Mouse (Mus musculus): ENCODE results near the gene Rps6ka2.
"Not testable (repeated sequence)": the region's sequence is repeated elsewhere in the genome, so short reads cannot be mapped to it uniquely, and the experiment has no call there.

The Rps6ka2 gene

DNA sequence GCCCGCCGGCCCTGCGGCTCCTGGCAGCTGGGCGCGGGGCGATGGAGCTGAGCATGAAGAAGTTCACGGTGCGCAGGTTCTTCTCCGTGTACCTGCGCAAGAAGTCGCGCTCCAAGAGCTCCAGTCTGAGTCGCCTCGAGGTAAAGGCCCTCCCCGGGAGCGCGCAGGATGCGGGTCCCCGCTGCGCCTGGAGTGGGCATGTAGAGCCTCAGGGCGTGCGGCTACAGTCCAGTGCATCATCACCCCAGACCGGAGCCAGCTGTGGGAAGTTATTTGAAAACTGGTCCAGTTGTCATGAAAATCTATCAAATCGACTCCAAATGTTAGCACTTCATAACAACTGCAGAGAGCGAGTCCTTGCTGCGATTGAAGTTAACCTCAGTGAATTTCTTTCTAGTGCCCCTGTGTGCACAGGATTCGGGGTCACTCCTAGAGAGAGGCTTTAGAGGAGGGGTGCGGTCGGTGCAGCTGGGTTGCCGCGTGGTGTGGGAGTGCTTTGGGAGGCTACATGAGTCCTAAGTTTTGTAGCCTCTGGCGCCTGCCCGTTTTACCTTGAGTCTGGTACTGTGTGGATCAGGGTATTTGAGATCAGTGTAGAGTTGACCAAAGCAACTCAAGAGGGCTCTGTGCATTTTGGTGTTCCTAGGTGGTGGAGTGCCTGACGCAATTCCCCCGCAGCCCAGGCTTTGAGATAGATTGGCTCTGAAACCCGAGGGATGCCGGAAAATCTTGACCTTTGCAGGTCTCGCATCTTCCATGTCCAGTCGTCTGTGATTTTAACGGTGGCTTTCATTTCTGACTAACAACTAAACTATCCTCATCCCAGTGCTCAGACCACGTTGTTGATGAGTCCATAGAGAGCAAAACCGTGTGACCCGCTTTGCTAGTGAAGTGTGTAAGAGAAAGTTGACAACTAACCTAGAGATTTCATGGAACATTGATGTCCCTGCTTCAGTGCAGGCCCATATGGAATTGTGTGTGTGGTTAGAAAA, 685 bp downstream of the Rps6ka2 start:
- DNase-seq (ENCODE audit: low read depth, low spot score), result no peak

DNA sequence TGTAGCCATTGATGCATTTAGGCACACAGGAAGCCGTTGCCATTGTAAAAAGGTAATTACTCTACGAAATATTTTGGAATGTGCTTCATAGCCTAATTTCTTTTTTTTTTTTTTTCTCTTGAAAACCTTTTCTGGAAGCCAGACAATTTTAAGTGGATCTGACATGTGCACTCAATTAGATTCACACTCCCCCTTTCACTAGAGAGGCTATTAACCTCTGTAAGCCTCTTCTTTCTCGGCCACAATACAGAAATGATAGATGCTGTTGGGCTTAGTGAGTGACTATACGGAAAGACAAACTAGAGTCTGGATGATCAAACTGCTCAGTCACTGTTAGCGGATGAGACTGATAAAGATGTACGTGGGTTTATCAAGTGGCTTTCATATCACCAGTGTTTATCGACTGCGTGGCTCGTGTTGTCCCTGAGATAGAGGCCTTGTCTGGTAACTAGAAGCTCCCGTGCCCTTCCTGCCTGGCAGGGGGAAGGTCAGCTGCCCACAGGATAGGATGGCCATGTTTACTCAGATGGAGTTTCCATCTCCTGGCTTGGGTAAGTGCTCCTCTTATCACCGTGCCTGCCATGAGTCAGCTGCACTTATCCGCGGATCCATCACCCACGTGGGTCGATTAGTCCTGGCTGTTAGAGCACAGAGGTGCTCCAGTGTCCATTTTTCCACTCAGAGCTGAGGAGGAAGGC, 3.6 kb downstream of the Rps6ka2 start:
- no peak for DNase-seq (ENCODE audit: low read depth, low spot score)

GRCm38 (mm10) chr17:7175293-7175692, 5.4 kb downstream of the Rps6ka2 start:
- no peak for DNase-seq (ENCODE audit: low read depth, low spot score)

- no peak for DNase-seq (ENCODE audit: low read depth, low spot score)
Measured at GRCm38 (mm10) chr17:7176394-7176793, 6.5 kb downstream of the Rps6ka2 start.

GRCm38 (mm10) chr17:7178196-7178595, 8.3 kb downstream of the Rps6ka2 start:
- DNase-seq (ENCODE audit: low read depth, low spot score), result no peak

GRCm38 (mm10) chr17:7182187-7182586, 12.3 kb downstream of the Rps6ka2 start:
- no peak for DNase-seq (ENCODE audit: low read depth, low spot score)

DNA sequence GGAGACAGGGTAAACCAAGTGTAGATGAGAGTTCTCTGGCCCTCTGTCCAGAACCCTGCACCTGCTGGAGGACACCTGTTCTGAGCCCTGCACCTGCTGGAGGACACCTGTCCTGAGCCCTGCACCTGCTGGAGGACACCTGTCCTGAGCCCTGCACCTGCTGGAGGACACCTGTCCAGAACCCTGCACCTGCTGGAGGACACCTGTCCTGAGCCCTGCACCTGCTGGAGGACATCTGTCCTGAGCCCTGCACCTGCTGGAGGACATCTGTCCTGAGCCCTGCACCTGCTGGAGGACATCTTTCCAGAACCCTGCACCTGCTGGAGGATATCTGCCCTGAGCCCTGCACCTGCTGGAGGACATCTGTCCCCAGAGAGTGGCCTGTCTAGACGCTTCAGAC, 17.1 kb downstream of the Rps6ka2 start:
- DNase-seq (ENCODE audit: low read depth, low spot score), result not testable (repeated sequence)

GRCm38 (mm10) chr17:7189425-7189824, 19.5 kb downstream of the Rps6ka2 start:
- DNase-seq (ENCODE audit: low read depth, low spot score), result no peak

DNA sequence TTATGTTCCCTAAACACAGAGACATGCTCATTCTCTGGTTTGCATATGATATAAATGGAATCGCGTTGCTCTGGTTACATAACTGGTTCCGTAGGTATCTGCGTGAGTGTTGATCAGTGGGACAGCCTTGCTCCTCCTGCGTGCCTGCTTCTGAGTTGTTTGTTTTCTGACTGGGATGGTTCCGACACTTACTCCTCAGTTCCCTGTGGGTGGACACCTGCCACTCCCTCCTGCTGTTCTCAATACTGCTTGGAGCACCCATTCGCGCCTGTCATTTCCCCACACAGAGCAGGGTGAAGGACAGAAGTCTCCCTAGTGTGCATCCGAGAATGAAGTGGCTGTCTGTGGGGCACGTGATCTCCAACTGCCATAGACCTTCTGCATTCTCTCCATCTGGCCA, 20.1 kb downstream of the Rps6ka2 start:
- DNase-seq (ENCODE audit: low read depth, low spot score), result no peak

DNA sequence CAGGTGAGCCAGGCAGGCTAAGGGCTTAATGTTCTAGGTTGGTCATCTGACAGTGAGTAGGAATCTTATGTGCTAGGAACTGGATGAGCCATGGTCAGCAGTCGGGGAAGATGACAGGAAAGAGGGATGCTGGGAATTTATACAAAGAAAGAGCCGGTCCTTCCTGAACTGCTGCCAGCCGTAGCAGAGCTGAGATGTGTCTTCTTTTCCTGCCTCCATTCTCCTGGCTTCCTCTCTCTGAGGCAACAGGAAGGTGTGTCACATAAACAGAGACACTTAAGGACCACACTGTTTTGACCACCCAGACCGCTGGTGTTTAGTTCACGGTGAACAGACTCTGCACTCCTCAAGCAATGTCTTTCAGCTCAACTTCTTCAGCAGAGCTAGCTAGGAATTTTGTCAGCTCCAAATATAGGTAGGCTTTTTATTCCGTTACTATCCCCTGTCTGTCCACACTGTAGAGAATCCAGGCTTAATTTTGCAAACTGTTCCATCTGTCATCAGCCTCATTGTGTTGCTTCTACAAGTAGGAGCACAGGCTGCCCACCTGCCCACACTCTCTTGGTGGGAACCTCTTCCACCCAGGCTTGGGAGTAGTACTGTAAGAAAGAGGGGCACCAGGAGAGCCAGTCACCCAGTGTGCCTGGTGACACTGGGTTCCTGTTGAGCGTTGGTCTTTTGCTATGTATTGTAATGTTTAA, 24.4 kb downstream of the Rps6ka2 start:
- DNase-seq (ENCODE audit: low read depth, low spot score), result no peak

GRCm38 (mm10) chr17:7197121-7197925, 27.4 kb downstream of the Rps6ka2 start:
- no peak for DNase-seq (ENCODE audit: low read depth, low spot score)

DNA sequence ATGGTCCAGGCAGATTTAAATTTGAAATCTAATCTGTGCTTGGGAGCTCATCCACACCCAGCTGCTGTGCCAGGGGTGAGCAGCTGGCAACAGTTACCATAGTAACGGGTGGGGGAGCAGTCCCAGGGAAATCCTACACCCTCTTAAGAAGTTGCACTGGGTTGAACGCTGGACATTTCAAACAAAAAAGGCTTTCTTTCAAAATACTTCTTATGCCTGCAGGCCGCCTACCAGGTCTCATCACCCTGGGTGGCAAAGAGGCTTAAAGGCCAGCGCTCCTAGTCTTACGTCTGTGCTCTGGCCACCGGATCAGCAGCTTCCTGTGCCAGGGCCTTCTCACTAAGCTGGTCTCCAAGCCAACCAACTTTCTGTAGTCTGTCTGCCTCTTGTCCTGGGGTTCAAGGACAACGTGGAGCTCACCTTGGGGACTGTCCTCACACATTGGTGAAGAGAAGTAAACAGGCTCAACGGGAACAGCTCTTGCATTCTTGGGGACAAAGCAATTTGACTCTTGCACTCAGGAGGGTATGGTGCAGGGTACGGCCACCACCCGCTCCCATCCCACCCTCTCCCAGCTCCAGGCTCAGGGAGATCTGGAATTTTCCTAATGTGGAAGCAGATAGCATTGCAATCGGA, 35.0 kb downstream of the Rps6ka2 start:
- DNase-seq (ENCODE audit: low read depth, low spot score), result peak; percentile 42

DNA sequence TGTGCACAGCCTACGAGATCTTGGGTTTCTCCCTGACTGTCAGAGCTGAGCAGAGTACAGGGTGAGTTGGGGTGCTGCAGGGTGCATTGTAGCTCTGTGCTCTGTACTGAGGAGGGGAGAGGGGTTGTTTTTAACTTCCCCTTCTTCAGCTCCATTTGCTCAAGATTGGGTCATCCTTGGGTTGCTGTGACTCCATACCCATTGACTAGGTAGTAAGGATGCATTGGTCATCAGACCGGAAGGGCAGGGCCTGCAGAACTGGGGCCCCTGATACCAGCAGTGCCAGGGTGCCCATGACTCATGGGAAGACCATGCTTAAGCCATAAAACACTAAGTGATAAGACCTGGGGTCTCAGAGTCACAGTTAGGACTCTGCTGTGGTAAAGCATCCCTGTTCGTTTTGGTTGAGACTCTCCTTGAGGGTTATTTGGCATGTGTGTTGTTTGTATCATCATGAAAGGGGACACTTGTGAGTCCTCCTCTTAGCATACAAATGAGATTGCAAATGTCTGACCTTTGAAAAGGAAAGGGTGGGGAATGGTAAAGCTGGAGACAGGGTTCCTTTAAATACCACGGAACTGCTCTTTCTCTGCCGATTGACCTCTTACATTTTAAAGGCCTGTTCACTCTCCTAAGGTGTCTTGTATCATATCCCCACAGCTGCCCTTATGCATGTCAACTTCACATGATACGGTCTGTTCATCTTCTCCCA, 36.7 kb downstream of the Rps6ka2 start:
- DNase-seq (ENCODE audit: low read depth, low spot score), result no peak

DNA sequence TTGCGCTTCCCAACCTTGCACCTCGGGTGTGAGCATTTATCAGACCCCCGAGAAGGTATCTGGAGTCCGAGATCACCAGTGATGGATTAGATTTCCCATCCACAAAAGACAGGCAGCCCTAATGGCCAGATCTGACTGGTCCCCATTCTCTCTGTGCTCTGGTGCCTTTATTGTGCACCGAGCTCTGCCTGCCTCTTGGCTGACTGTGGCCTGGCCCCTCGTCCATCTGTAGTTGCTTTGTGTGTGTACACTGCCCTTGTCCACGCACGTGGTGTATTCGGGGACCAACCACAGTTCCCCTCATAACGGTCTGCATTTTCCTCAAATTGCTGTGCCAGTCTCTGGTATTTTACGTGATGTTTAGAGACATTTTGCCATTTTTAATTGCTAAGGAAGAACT, 40.7 kb downstream of the Rps6ka2 start:
- DNase-seq (ENCODE audit: low read depth, low spot score), result no peak

GRCm38 (mm10) chr17:7211893-7212292, 42.0 kb downstream of the Rps6ka2 start:
- no peak for DNase-seq (ENCODE audit: low read depth, low spot score)

- no peak for DNase-seq (ENCODE audit: low read depth, low spot score)
Measured at GRCm38 (mm10) chr17:7213214-7213613, 43.3 kb downstream of the Rps6ka2 start.

DNA sequence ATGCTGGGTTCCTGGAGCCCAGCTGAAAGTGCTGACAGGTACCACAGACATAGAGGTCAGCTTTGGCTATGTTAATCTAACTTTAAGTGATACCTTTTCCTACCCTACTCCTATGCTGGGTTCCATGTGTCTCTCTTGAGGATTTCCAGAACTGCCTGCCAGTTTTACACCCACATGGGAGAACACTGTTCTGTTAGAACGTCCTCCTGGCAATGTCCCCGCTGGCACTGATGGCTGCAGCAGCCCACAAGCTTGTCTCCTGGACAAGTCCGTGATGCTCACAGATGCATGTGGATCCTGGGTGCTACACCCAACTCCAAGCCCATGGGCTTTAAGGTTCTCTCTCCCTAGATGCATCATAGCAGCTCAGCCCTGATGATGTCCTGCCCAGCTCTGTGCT, 44.1 kb downstream of the Rps6ka2 start:
- DNase-seq (ENCODE audit: low read depth, low spot score), result no peak

- no peak for DNase-seq (ENCODE audit: low read depth, low spot score)
Measured at GRCm38 (mm10) chr17:7217791-7218329, 47.9 kb downstream of the Rps6ka2 start.

DNA sequence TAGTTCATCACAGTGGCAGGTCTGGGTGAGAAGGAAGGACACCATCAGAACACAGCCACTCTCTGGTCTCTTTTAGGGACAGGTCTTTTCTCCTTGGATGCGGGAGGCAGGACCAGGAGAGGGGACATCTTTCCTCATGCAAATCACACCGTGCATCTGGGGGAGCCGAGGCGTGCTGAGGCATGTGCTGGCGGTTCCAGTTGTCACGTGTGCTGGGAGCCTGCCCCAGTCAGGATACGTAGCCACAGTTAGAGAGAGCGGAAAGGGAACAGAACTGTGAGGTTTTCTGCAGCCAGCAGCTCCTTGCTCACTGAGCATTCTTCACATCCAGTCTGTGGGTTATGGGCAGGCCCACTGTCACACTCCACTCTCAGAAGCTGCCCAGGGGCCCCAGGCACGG, 48.5 kb downstream of the Rps6ka2 start:
- DNase-seq (ENCODE audit: low read depth, low spot score), result no peak
